Mouse (Mus musculus): Measurements from ENCODE around the gene Bcap31. TPM values are rescaled to one million over a fixed set of nuclear protein-coding genes. Genes with fewer than 3 reads are reported as not detected.

The Bcap31 gene
- total RNA-seq, 1 experiment from 2014 or later = 191 TPM

GRCm38 (mm10) chrX:73685629-73686028 lies 30.3 kb downstream of the Bcap31 start:
- no peak for ATAC-seq (ENCODE audit: extremely low read depth, insufficient number of reproducible peaks, low FRiP score, poor library complexity, severe bottlenecking)

- ATAC-seq (ENCODE audit: extremely low read depth, insufficient number of reproducible peaks, low FRiP score, poor library complexity, severe bottlenecking) = no peak
Observed at GRCm38 (mm10) chrX:73684978-73685377, 31.0 kb downstream of the Bcap31 start.

GRCm38 (mm10) chrX:73684156-73684555 lies 31.8 kb downstream of the Bcap31 start:
- no peak for ATAC-seq (ENCODE audit: extremely low read depth, insufficient number of reproducible peaks, low FRiP score, poor library complexity, severe bottlenecking)

GRCm38 (mm10) chrX:73676668-73677067 lies 39.3 kb downstream of the Bcap31 start:
- ATAC-seq (ENCODE audit: extremely low read depth, insufficient number of reproducible peaks, low FRiP score, poor library complexity, severe bottlenecking) = no peak

GRCm38 (mm10) chrX:73675231-73675630 lies 40.7 kb downstream of the Bcap31 start:
- no peak for ATAC-seq (ENCODE audit: extremely low read depth, insufficient number of reproducible peaks, low FRiP score, poor library complexity, severe bottlenecking)

GRCm38 (mm10) chrX:73673968-73674661 lies 41.9 kb downstream of the Bcap31 start:
- no peak for ATAC-seq (ENCODE audit: extremely low read depth, insufficient number of reproducible peaks, low FRiP score, poor library complexity, severe bottlenecking)

- no peak for ATAC-seq (ENCODE audit: extremely low read depth, insufficient number of reproducible peaks, low FRiP score, poor library complexity, severe bottlenecking)
Observed at GRCm38 (mm10) chrX:73673619-73673967, 42.4 kb downstream of the Bcap31 start.

GRCm38 (mm10) chrX:73672879-73673618 lies 42.9 kb downstream of the Bcap31 start, which contains the start of gene Slc6a8:
Slc6a8 (plus strand) TSS chrX:73673150.
- no peak for ATAC-seq (ENCODE audit: extremely low read depth, insufficient number of reproducible peaks, low FRiP score, poor library complexity, severe bottlenecking)

- ATAC-seq (ENCODE audit: extremely low read depth, insufficient number of reproducible peaks, low FRiP score, poor library complexity, severe bottlenecking) = peak; percentile 74; the same call in 1 of the 2 replicates
Observed at GRCm38 (mm10) chrX:73672031-73672431, 43.9 kb downstream of the Bcap31 start.

GRCm38 (mm10) chrX:73663143-73663542 lies 52.8 kb downstream of the Bcap31 start:
- ATAC-seq (ENCODE audit: extremely low read depth, insufficient number of reproducible peaks, low FRiP score, poor library complexity, severe bottlenecking) = no peak

GRCm38 (mm10) chrX:73660284-73660665 lies 55.7 kb downstream of the Bcap31 start:
- ATAC-seq (ENCODE audit: extremely low read depth, insufficient number of reproducible peaks, low FRiP score, poor library complexity, severe bottlenecking) = no peak

GRCm38 (mm10) chrX:73659575-73660283 lies 56.2 kb downstream of the Bcap31 start, which contains the start of gene Pnck:
Pnck (minus strand) TSS chrX:73660117.
- ATAC-seq (ENCODE audit: extremely low read depth, insufficient number of reproducible peaks, low FRiP score, poor library complexity, severe bottlenecking) = no peak

- no peak for ATAC-seq (ENCODE audit: extremely low read depth, insufficient number of reproducible peaks, low FRiP score, poor library complexity, severe bottlenecking)
Observed at GRCm38 (mm10) chrX:73658936-73659574, 56.9 kb downstream of the Bcap31 start.

- ATAC-seq (ENCODE audit: extremely low read depth, insufficient number of reproducible peaks, low FRiP score, poor library complexity, severe bottlenecking) = no peak
Observed at GRCm38 (mm10) chrX:73658391-73658790, 57.6 kb downstream of the Bcap31 start.

- peak; percentile 36; the same call in 1 of the 2 replicates for ATAC-seq (ENCODE audit: extremely low read depth, insufficient number of reproducible peaks, low FRiP score, poor library complexity, severe bottlenecking)
Observed at GRCm38 (mm10) chrX:73655529-73655928, 60.4 kb downstream of the Bcap31 start.

GRCm38 (mm10) chrX:73654177-73654576 lies 61.8 kb downstream of the Bcap31 start:
- ATAC-seq (ENCODE audit: extremely low read depth, insufficient number of reproducible peaks, low FRiP score, poor library complexity, severe bottlenecking) = peak; percentile 88

GRCm38 (mm10) chrX:73653392-73653791 lies 62.6 kb downstream of the Bcap31 start:
- no peak for ATAC-seq (ENCODE audit: extremely low read depth, insufficient number of reproducible peaks, low FRiP score, poor library complexity, severe bottlenecking)

- ATAC-seq (ENCODE audit: extremely low read depth, insufficient number of reproducible peaks, low FRiP score, poor library complexity, severe bottlenecking) = no peak
Observed at GRCm38 (mm10) chrX:73650869-73651268, 65.1 kb downstream of the Bcap31 start.

GRCm38 (mm10) chrX:73645121-73645520 lies 70.9 kb downstream of the Bcap31 start:
- no peak for ATAC-seq (ENCODE audit: extremely low read depth, insufficient number of reproducible peaks, low FRiP score, poor library complexity, severe bottlenecking)

Measured in neutrophil, adult 5-6 weeks (primary cell).